Comparison of ENCODE assay signal across 8 mouse cellular contexts in the genomic region with DNA sequence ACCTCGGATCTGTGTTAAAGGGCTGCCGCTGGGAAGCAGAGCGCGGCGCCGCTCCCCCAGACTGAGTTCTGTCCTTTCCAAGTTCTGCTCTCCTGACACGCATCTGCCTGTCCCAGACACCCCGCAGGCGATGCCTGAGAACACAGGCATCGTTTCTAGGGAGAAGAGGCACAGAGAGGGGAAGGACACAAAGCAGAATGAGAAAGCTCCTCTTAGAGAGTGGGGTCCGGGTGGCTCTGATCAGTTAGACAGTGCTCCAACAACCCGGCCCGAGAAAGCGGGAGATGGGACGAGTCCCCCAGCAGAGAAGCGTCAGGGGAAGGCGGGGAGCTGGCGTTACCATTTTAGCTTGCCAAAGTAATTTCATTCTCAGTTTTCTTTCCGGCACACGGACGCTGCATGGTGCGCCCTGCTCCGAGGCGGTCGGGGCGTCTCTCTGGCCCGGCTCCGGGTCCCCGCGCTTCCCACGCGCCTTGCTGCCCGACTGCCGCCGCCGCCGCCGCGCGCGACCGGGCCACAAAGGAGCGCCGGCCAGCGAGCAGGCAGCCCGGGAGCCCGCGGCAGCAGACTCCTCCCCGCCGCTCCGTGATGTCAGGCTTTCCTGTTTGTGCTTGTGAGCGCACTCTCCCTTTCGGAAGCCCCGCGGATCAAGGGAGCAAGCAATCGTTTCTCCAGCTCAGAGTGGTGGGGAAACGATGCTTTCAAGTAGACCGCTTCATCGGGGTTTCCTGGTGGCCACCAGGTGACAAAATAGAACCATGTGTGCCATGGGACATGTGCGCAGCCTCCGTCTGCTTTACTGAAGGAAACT.
A peak's percentile ranks its signal among the peaks of the same experiment; 100 is the strongest.
DNase-seq lines count a peak whose midpoint lies in the region; ATAC-seq lines count a peak whose summit lies in the region.

No protein-coding gene starts in this region.

- no peaks in the 10 kb centered on the region for H3K9me3 ChIP-seq in limb, embryonic 11.5 days (ENCODE audit: control insufficient read depth, low read length)
- no peaks in the 10 kb centered on the region for H3K9me3 ChIP-seq in midbrain, embryonic 11.5 days (ENCODE audit: control insufficient read depth, low read length)

- H3K27me3 ChIP-seq in limb, embryonic 11.5 days (ENCODE audit: control insufficient read depth, insufficient read depth, low read length) = no peaks in the 10 kb centered on the region
- no peaks in the 10 kb centered on the region for H3K27me3 ChIP-seq in midbrain, embryonic 11.5 days (ENCODE audit: control insufficient read depth, insufficient read depth, low read length)

- peak overlapping the region; percentile 86 for H3K9ac ChIP-seq in limb, embryonic 11.5 days (ENCODE audit: low read length)
- peak overlapping the region; percentile 81 for H3K9ac ChIP-seq in midbrain, embryonic 11.5 days (ENCODE audit: low read length)

- peak; percentile 85 for ATAC-seq in limb, embryonic 11.5 days (ENCODE audit: insufficient number of reproducible peaks, low FRiP score, low TSS enrichment, low read depth)
- ATAC-seq in midbrain, embryonic 11.5 days (ENCODE audit: low FRiP score) = peak; percentile 89

- peaks cover under 1% of the 10 kb centered on the region; the same call in 1 of the 2 replicates for H3K36me3 ChIP-seq in limb, embryonic 11.5 days (ENCODE audit: control insufficient read depth, insufficient read depth, low read length)
- no peaks in the 10 kb centered on the region for H3K36me3 ChIP-seq in midbrain, embryonic 11.5 days (ENCODE audit: control insufficient read depth, insufficient read depth, low read length)

- peak overlapping the region; percentile 88 for H3K4me2 ChIP-seq in limb, embryonic 11.5 days (ENCODE audit: low read depth, severe bottlenecking)
- H3K4me2 ChIP-seq in midbrain, embryonic 11.5 days = peak overlapping the region; percentile 79

- peaks cover 17% of the 10 kb centered on the region for H3K4me1 ChIP-seq in limb, embryonic 11.5 days (ENCODE audit: control insufficient read depth, insufficient read depth, low read length)
- peaks cover 12% of the 10 kb centered on the region for H3K4me1 ChIP-seq in midbrain, embryonic 11.5 days (ENCODE audit: control insufficient read depth, insufficient read depth, low read length)

- peak overlapping the region; percentile 71 for H3K4me3 ChIP-seq in limb, embryonic 11.5 days (ENCODE audit: low read depth, low read length)
- peak overlapping the region; percentile 58 for H3K4me3 ChIP-seq in midbrain, embryonic 11.5 days (ENCODE audit: low read depth, low read length)

- peak overlapping the region; percentile 83 for H3K27ac ChIP-seq in limb, embryonic 11.5 days (replicated peaks; ENCODE audit: low read depth, low read length)
- peak overlapping the region; percentile 73 for H3K27ac ChIP-seq in midbrain, embryonic 11.5 days (ENCODE audit: low read depth, low read length)

- DNase-seq in adipocyte (ENCODE audit: low spot score) = peak; percentile 77
- peak; percentile 47 to 51 for DNase-seq in cerebellum, postnatal 36 days
- peak; percentile 81 for DNase-seq in gastrocnemius, postnatal 25 days
- DNase-seq in induced T-regulatory cell, adult 2 months (ENCODE audit: low read depth) = peak; percentile 69
- DNase-seq in limb, embryonic 11.5 days (ENCODE audit: low spot score) = peak; percentile 89
- peak; percentile 98 for DNase-seq in midbrain, embryonic 11.5 days (ENCODE audit: low spot score, missing footprints)
- peak; percentile 63 for DNase-seq in right cerebral cortex, postnatal 4 days
- no peak for DNase-seq in c-Kit-positive CD71-positive TER-119-positive erythroid progenitor cells, embryonic 14.5 days (ENCODE audit: low spot score)

- under 1% methylated on average over 61 of the region's 61 CpGs for WGBS in limb, embryonic 11.5 days
- under 1% methylated on average over 60 of the region's 61 CpGs for whole genome bisulfite sequencing in midbrain, embryonic 11.5 days
